Mouse (Mus musculus) cerebellum, adult 2 months (tissue): Measurements from ENCODE around the gene Unc45b.

ENCODE experiments used
- CTCF ChIP-seq: fragments of 200-500 bp; IDR thresholded peaks from 2 replicates; pipeline ENCODE4 v1.5.1; 2011; ENCODE audit warnings: low read depth, mild to moderate bottlenecking, control low read depth, low read length, moderate library complexity, borderline replicate concordance; ENCODE audit not compliant: insufficient read depth
- POLR2A ChIP-seq: fragments of 200-500 bp; IDR thresholded peaks from 2 replicates; pipeline ENCODE4 v1.6.1; 2011; ENCODE audit warnings: low read length, control low read depth, borderline replicate concordance; ENCODE audit not compliant: insufficient read depth

DNA sequence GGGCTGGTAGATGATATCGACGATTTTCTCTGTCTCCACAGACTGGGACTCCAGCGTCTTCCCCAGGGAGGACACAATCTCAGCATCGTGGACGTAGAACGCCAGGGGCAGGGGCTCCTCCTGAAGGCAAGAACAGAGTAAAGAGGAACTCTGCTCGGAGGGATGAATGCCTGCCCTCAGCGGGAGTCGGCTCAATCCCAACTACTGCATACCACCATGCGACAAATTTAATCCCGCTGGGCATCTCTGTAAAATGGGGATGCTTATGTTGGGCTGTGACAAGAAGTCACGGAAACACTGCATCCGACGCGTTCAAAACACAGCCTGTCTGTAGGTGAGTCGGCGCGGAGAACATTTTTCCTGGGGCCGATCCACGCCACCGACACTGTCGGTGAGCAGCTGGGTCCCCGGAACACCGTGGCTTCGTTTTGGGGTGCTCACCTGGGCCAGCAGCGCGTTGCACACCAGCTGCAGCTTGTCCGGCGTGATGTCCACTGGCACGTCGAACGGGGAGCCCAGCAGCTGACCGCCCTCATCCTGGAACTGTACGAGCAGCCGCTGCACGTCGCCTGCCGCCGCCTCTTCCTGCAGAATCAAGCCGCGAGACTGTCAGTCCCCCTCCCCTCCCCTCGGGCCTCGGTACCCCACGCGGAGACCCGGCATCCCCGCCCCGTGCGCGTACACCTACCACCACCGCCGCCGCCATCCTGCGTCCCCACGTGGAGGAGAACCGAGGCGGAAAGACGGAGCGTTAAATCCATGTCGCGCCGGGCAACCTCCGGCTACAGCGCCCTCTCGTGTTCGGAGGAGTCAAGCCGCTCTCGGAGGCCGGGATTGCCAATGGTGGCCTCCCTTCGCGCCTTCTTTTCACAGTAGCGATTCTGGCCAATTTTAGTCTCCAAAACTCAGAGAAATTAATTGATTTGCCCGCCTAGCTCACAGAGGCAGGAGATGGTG, 2.4 kb upstream of the Unc45b start, which contains the start of gene Nle1:
- peak; percentile 65 for TF ChIP-seq POLR2A
- TF ChIP-seq CTCF: peak; percentile 82
